Mouse (Mus musculus) forebrain, embryonic 13.5 days (tissue): ENCODE data around the gene Aff3. TPM values are rescaled to one million over a fixed set of nuclear protein-coding genes. Genes with fewer than 3 reads are reported as not detected.

Experiments
- ATAC-seq: fragments of 200-750 bp; cut with Nextera tagmentation; 2 replicates; pipeline ENCODE4 v1.8.0; 2017
- H3K27ac ChIP-seq: fragments of 300-500 bp; sonication (generic); 2 replicates; pipeline ENCODE4 v1.5.1; 2015; ENCODE audit warnings: inconsistent platforms, mild to moderate bottlenecking, moderate library complexity
- H3K27me3 ChIP-seq: fragments of 300-500 bp; sonication (generic); 2 replicates; pipeline ENCODE4 v1.6.1; 2015; ENCODE audit warnings: mild to moderate bottlenecking, inconsistent platforms
- H3K36me3 ChIP-seq: fragments of 300-500 bp; sonication (generic); 2 replicates; pipeline ENCODE4 v1.6.1; 2015; ENCODE audit warnings: mild to moderate bottlenecking, inconsistent platforms; ENCODE audit not compliant: poor library complexity, severe bottlenecking
- H3K4me1 ChIP-seq: fragments of 300-500 bp; sonication (generic); 2 replicates; pipeline ENCODE4 v1.6.1; 2015; ENCODE audit warnings: inconsistent platforms
- H3K4me2 ChIP-seq: fragments of 300-500 bp; sonication (generic); 2 replicates; pipeline ENCODE4 v1.6.1; 2015; ENCODE audit warnings: inconsistent platforms, mild to moderate bottlenecking, moderate library complexity
- H3K4me3 ChIP-seq: fragments of 300-500 bp; sonication (generic); 2 replicates; pipeline ENCODE4 v1.5.1; 2015; ENCODE audit warnings: mild to moderate bottlenecking, inconsistent platforms
- H3K9ac ChIP-seq: fragments of 300-500 bp; sonication (generic); 2 replicates; pipeline ENCODE4 v1.6.1; 2015; ENCODE audit warnings: mild to moderate bottlenecking, inconsistent platforms
- H3K9me3 ChIP-seq: fragments of 300-500 bp; sonication (generic); replicated peaks from 2 replicates; pipeline ENCODE4 v1.6.1; 2016; ENCODE audit warnings: inconsistent platforms
- WGBS: fragments of 180-500 bp; shearing (Covaris S2); methylation state at CpG from one replicate; pipeline ENCODE4 v1.1.7; 2015; 5-methylcytosine and 5-hydroxymethylcytosine counted together
- polyA plus RNA-seq: library from polyadenylated mRNA; unstranded; fragments of >200 nt; fragmentation: Nextera tagmentation; extraction: Ambion mirVana; gene quantifications from 2 replicates; pipeline ENCODE4 v1.2.1, GENCODE M21; 2015

The Aff3 gene
- polyA plus RNA-seq, 1 experiment from 2014 or later, result 10.6 TPM

- peak; percentile 88 for ATAC-seq
- Histone ChIP-seq H3K4me3 (no peak overlapping the region), H3K27ac (peak overlapping the region; percentile 59; the same call in 1 of the 2 replicates), H3K4me2 (no peak overlapping the region), H3K4me1 (peaks cover 4% of the 10 kb centered on the region; the same call in 1 of the 2 replicates), H3K9me3 (no peaks in the 10 kb centered on the region), H3K36me3 (peaks cover 48% of the 10 kb centered on the region), H3K27me3 (no peaks in the 10 kb centered on the region), H3K9ac (no peak overlapping the region)
- 55% methylated on average over 17 of the region's 17 CpGs for WGBS
Observed at GRCm38 (mm10) chr1:38185517-38186226, 479.1 kb downstream of the Aff3 start.

- H3K36me3 ChIP-seq, result peaks cover 66% of the 10 kb centered on the region
- no peak for ATAC-seq
- H3K4me3 ChIP-seq, result no peak overlapping the region
- no peaks in the 10 kb centered on the region for H3K27me3 ChIP-seq
- H3K9me3 ChIP-seq, result no peaks in the 10 kb centered on the region
- 86% methylated on average over 15 of the region's 15 CpGs for WGBS
- H3K27ac ChIP-seq, result no peak overlapping the region
- no peak overlapping the region for H3K4me2 ChIP-seq
- no peak overlapping the region for H3K9ac ChIP-seq
- H3K4me1 ChIP-seq, result peaks cover 3% of the 10 kb centered on the region; the same call in 1 of the 2 replicates
Observed at GRCm38 (mm10) chr1:38181020-38181550, 483.7 kb downstream of the Aff3 start.

- ATAC-seq, result no peak
- Histone ChIP-seq H3K4me3 (no peak overlapping the region), H3K9ac (no peak overlapping the region), H3K9me3 (no peaks in the 10 kb centered on the region), H3K27me3 (no peaks in the 10 kb centered on the region), H3K36me3 (peaks cover 60% of the 10 kb centered on the region), H3K4me2 (no peak overlapping the region), H3K27ac (no peak overlapping the region), H3K4me1 (no peaks in the 10 kb centered on the region)
- WGBS, result 89% methylated on average over 8 of the region's 8 CpGs
Observed at GRCm38 (mm10) chr1:38178929-38179328, 485.8 kb downstream of the Aff3 start.

- Histone ChIP-seq H3K4me1 (no peaks in the 10 kb centered on the region), H3K4me3 (no peak overlapping the region), H3K9me3 (no peaks in the 10 kb centered on the region), H3K27ac (no peak overlapping the region), H3K27me3 (no peaks in the 10 kb centered on the region), H3K36me3 (peaks cover 42% of the 10 kb centered on the region), H3K9ac (no peak overlapping the region), H3K4me2 (no peak overlapping the region)
- no peak for ATAC-seq
- 94% methylated on average over 7 of the region's 7 CpGs for WGBS
Observed at GRCm38 (mm10) chr1:38176077-38176476, 488.7 kb downstream of the Aff3 start.

GRCm38 (mm10) chr1:38171874-38172273 is 492.9 kb downstream of the Aff3 start:
- Histone ChIP-seq H3K9ac (no peak overlapping the region), H3K4me1 (no peaks in the 10 kb centered on the region; the same call in 1 of the 2 replicates), H3K27me3 (no peaks in the 10 kb centered on the region), H3K4me3 (no peak overlapping the region), H3K9me3 (no peaks in the 10 kb centered on the region), H3K4me2 (no peak overlapping the region), H3K36me3 (peaks cover 9% of the 10 kb centered on the region), H3K27ac (no peak overlapping the region)
- 90% methylated on average over 4 of the region's 4 CpGs for WGBS
- no peak for ATAC-seq

- H3K27me3 ChIP-seq, result no peaks in the 10 kb centered on the region
- no peak overlapping the region for H3K4me3 ChIP-seq
- WGBS, result 65% methylated on average over 2 of the region's 2 CpGs
- H3K4me1 ChIP-seq, result no peaks in the 10 kb centered on the region; the same call in 1 of the 2 replicates
- no peaks in the 10 kb centered on the region for H3K36me3 ChIP-seq
- ATAC-seq, result no peak
- no peak overlapping the region for H3K4me2 ChIP-seq
- H3K27ac ChIP-seq, result no peak overlapping the region
- H3K9ac ChIP-seq, result no peak overlapping the region
- no peaks in the 10 kb centered on the region for H3K9me3 ChIP-seq
Observed at GRCm38 (mm10) chr1:38165696-38166095, 499.1 kb downstream of the Aff3 start.

- H3K27ac ChIP-seq, result no peak overlapping the region
- no peak for ATAC-seq
- WGBS, result 88% methylated on average over 5 of the region's 5 CpGs
- H3K9me3 ChIP-seq, result no peaks in the 10 kb centered on the region
- no peaks in the 10 kb centered on the region for H3K4me1 ChIP-seq
- no peaks in the 10 kb centered on the region for H3K27me3 ChIP-seq
- H3K36me3 ChIP-seq, result no peaks in the 10 kb centered on the region
- no peak overlapping the region for H3K4me3 ChIP-seq
- H3K4me2 ChIP-seq, result no peak overlapping the region
- H3K9ac ChIP-seq, result no peak overlapping the region
Observed at GRCm38 (mm10) chr1:38150086-38150485, 514.7 kb downstream of the Aff3 start.

GRCm38 (mm10) chr1:38146008-38146407 is 518.7 kb downstream of the Aff3 start:
- 93% methylated on average over 4 of the region's 4 CpGs for WGBS
- H3K4me1 ChIP-seq, result no peaks in the 10 kb centered on the region
- no peak overlapping the region for H3K27ac ChIP-seq
- H3K4me2 ChIP-seq, result no peak overlapping the region
- H3K27me3 ChIP-seq, result no peaks in the 10 kb centered on the region
- no peaks in the 10 kb centered on the region for H3K9me3 ChIP-seq
- no peak overlapping the region for H3K9ac ChIP-seq
- no peaks in the 10 kb centered on the region for H3K36me3 ChIP-seq
- no peak for ATAC-seq
- no peak overlapping the region for H3K4me3 ChIP-seq

GRCm38 (mm10) chr1:38141371-38141770 is 523.4 kb downstream of the Aff3 start:
- Histone ChIP-seq H3K9me3 (no peaks in the 10 kb centered on the region), H3K36me3 (no peaks in the 10 kb centered on the region), H3K27me3 (no peaks in the 10 kb centered on the region), H3K4me2 (no peak overlapping the region), H3K4me1 (no peaks in the 10 kb centered on the region), H3K4me3 (no peak overlapping the region), H3K27ac (no peak overlapping the region), H3K9ac (no peak overlapping the region)
- ATAC-seq, result no peak
- 91% methylated on average over 1 of the region's 1 CpGs for WGBS

GRCm38 (mm10) chr1:38140911-38141310 is 523.8 kb downstream of the Aff3 start:
- Histone ChIP-seq H3K36me3 (no peaks in the 10 kb centered on the region), H3K4me3 (no peak overlapping the region), H3K9ac (no peak overlapping the region), H3K27me3 (no peaks in the 10 kb centered on the region), H3K4me2 (no peak overlapping the region), H3K9me3 (no peaks in the 10 kb centered on the region), H3K4me1 (no peaks in the 10 kb centered on the region), H3K27ac (no peak overlapping the region)
- WGBS, result 76% methylated on average over 2 of the region's 2 CpGs
- no peak for ATAC-seq

- 89% methylated on average over 2 of the region's 2 CpGs for WGBS
Observed at GRCm38 (mm10) chr1:38139396-38139795, 525.4 kb downstream of the Aff3 start.

GRCm38 (mm10) chr1:38132942-38133341 is 531.8 kb downstream of the Aff3 start:
- Histone ChIP-seq H3K4me2 (no peak overlapping the region), H3K4me1 (peaks cover 15% of the 10 kb centered on the region), H3K27ac (no peak overlapping the region), H3K4me3 (no peak overlapping the region), H3K9ac (no peak overlapping the region), H3K9me3 (no peaks in the 10 kb centered on the region), H3K27me3 (no peaks in the 10 kb centered on the region), H3K36me3 (no peaks in the 10 kb centered on the region)
- ATAC-seq, result no peak
- WGBS, result 72% methylated on average over 6 of the region's 6 CpGs

More at GRCm38 (mm10) chr1:38139396-38139795, 525.4 kb downstream of the Aff3 start:
- no peak overlapping the region for H3K9ac ChIP-seq
- H3K27ac ChIP-seq, result no peak overlapping the region
- H3K9me3 ChIP-seq, result no peaks in the 10 kb centered on the region
- no peaks in the 10 kb centered on the region for H3K4me1 ChIP-seq
- H3K4me3 ChIP-seq, result no peak overlapping the region
- H3K4me2 ChIP-seq, result no peak overlapping the region
- ATAC-seq, result no peak
- H3K27me3 ChIP-seq, result no peaks in the 10 kb centered on the region
- no peaks in the 10 kb centered on the region for H3K36me3 ChIP-seq
